Mouse (Mus musculus) forebrain, postnatal 0 days (tissue): ENCODE data around the gene 1700018B08Rik. TPM values are rescaled to one million over a fixed set of nuclear protein-coding genes. Genes with fewer than 3 reads are reported as not detected.

Source experiments
- ATAC-seq: fragments of 200-750 bp; cut with Nextera tagmentation; 2 replicates; pipeline ENCODE4 v1.8.0; 2017; ENCODE audit warnings: mild to moderate bottlenecking, moderate library complexity
- DNase-seq: peaks from one replicate; pipeline ENCODE4 v3.0.0-alpha.2; 2015
- H3K27ac ChIP-seq: fragments of 300-500 bp; sonication (generic); 2 replicates; pipeline ENCODE4 v1.5.1; 2014; ENCODE audit warnings: low read depth, mild to moderate bottlenecking, antibody characterized with exemption, low read length, moderate library complexity, mixed read lengths
- H3K27me3 ChIP-seq: fragments of 300-500 bp; sonication (generic); 2 replicates; pipeline ENCODE4 v1.6.1; 2014; ENCODE audit warnings: mild to moderate bottlenecking, low read length, mixed read lengths; ENCODE audit not compliant: insufficient read depth
- H3K36me3 ChIP-seq: fragments of 300-500 bp; sonication (generic); 2 replicates; pipeline ENCODE4 v1.6.1; 2014; ENCODE audit warnings: mild to moderate bottlenecking, moderate library complexity; ENCODE audit not compliant: insufficient read depth
- H3K4me1 ChIP-seq: fragments of 300-500 bp; sonication (generic); 2 replicates; pipeline ENCODE4 v1.6.1; 2014; ENCODE audit warnings: antibody characterized with exemption; ENCODE audit not compliant: insufficient read depth
- H3K4me2 ChIP-seq: fragments of 300-500 bp; sonication (generic); 2 replicates; pipeline ENCODE4 v1.6.1; 2014; ENCODE audit warnings: low read depth, mild to moderate bottlenecking, moderate library complexity
- H3K4me3 ChIP-seq: fragments of 300-500 bp; sonication (generic); 2 replicates; pipeline ENCODE4 v1.5.1; 2014; ENCODE audit warnings: low read depth, low read length, mixed read lengths
- H3K9ac ChIP-seq: fragments of 300-500 bp; sonication (generic); 2 replicates; pipeline ENCODE4 v1.6.1; 2014; ENCODE audit warnings: mild to moderate bottlenecking
- H3K9me3 ChIP-seq: fragments of 300-500 bp; sonication (generic); 2 replicates; pipeline ENCODE4 v1.6.1; 2016; ENCODE audit warnings: low read length
- CTCF ChIP-seq: sonication (generic); IDR thresholded peaks from 2 replicates; pipeline ENCODE4 v1.5.1; 2016; ENCODE audit warnings: antibody characterized with exemption, control low read depth, low read depth
- WGBS: fragments of 180-500 bp; shearing (Covaris S2); extraction: QIAGEN DNeasy Blood & Tissue Kit; methylation state at CpG from one replicate; pipeline ENCODE4 v1.1.7; 2014; 5-methylcytosine and 5-hydroxymethylcytosine counted together
- polyA plus RNA-seq: library from polyadenylated mRNA; unstranded; fragments of >200 nt; fragmentation: Nextera tagmentation; extraction: Ambion mirVana; gene quantifications from 2 replicates; pipeline ENCODE4 v1.2.1, GENCODE M21; 2015
- total RNA-seq: library from RNA; depleted of rRNA; stranded (reverse); fragments of >200 nt; gene quantifications from 2 replicates; pipeline ENCODE4 v1.2.3, GENCODE M21; 2014

Gene 1700018B08Rik
- total and polyA plus RNA-seq, 2 experiments from 2014 or later: not detected

DNA sequence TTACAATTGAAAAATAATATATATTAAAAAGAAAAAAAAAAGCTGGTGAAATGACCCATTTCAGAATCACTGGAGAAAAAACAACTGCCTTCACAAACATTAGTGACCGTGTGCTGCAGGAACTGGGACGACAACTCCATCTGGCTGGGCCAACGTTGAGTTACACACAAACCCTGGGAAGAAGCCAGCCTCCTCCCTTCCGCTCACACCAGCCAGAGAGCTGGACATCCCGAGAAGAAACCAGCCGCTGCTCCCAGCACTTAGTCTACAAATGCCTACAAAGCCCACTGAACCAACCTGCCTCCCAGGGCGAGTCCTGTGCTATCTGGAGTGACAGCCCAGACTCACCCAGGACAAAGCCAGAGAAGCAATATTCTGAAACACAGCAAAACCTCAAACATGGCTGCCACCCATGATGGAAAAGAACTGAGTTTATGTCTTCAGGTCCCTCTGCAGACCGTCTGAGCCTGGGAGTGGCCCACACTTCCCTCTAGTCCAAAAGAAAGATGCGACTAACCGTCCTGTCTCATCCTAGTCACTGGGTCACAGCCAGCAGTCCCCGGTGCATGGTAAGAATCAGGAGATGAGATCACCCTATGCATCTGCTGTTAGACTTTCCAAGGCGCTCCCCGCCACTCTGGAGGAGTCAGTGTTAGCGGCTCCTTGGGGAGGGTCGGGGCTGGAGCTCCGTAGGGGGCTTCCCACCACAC lies 17.7 kb upstream of the 1700018B08Rik start:
- ATAC-seq: no peak
- Histone ChIP-seq H3K4me2 (no peak overlapping the region), H3K27ac (no peak overlapping the region), H3K9ac (no peak overlapping the region), H3K36me3 (peaks cover 32% of the 10 kb centered on the region), H3K4me1 (no peaks in the 10 kb centered on the region), H3K4me3 (no peak overlapping the region), H3K9me3 (no peaks in the 10 kb centered on the region), H3K27me3 (no peaks in the 10 kb centered on the region)
- TF ChIP-seq CTCF: no peak
- WGBS: 84% methylated on average over 16 of the region's 16 CpGs
- no peak for DNase-seq

DNA sequence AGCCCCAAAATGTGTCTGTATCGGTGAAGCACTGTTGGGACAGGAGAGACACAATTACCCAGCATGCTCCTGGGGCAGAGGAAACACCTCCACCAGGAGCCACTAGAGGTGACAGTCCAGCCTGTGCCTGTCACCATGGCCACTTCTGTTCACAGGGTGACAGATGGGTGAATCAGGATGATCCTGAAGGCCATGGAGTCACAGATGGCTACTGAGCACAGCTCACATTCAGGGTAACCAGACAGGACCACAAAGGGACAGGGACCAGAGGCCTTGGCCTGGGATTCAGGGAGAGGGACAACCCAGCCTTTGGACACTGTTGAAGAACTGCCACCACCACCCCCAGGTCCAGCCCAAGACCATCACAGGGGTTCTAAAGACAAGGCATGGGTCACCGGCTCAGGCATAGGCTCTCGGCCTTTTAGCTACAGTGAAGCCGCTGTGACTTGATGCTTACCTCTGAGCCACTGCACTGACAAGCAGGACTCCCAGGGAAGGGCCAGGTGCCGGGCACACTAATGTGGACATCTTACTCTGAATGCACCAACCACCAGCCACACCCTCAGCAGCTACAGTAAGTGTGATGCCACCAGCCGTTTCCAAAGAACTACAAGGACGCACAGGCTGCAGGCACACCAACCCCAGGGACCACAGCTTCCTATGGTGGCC lies 16.4 kb upstream of the 1700018B08Rik start:
- peaks cover 32% of the 10 kb centered on the region for H3K36me3 ChIP-seq
- no peaks in the 10 kb centered on the region for H3K9me3 ChIP-seq
- no peak overlapping the region for H3K27ac ChIP-seq
- no peaks in the 10 kb centered on the region for H3K4me1 ChIP-seq
- 92% methylated on average over 7 of the region's 7 CpGs for WGBS
- no peak for DNase-seq
- no peaks in the 10 kb centered on the region for H3K27me3 ChIP-seq
- no peak overlapping the region for H3K4me2 ChIP-seq
- no peak for TF ChIP-seq CTCF
- ATAC-seq: no peak
- H3K4me3 ChIP-seq: no peak overlapping the region
- H3K9ac ChIP-seq: no peak overlapping the region

DNA sequence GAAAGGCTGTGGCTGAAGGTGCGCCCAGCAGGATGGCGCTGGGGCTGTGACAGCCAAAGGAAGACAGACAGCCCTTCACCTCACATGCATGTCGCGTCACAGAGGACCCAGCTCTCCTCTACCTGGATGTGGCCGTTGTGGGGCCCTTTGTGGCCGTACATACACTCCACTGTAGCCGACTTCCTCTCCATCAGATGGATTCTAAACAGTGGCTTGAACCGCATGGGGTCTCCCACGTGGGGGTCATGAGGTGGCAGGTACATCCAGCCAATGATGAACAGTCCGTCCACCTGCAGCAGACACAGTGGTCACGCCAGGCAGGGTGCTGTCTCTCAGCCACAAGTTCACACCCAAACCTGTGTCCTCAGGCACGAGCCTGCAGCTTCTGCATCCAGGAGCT lies 15.7 kb upstream of the 1700018B08Rik start:
- Histone ChIP-seq H3K9ac (no peak overlapping the region), H3K27me3 (no peaks in the 10 kb centered on the region), H3K36me3 (peaks cover 31% of the 10 kb centered on the region), H3K4me3 (no peak overlapping the region), H3K27ac (no peak overlapping the region), H3K9me3 (no peaks in the 10 kb centered on the region), H3K4me1 (no peaks in the 10 kb centered on the region), H3K4me2 (no peak overlapping the region)
- ATAC-seq (no peak), DNase-seq (no peak)
- no peak for TF ChIP-seq CTCF
- 95% methylated on average over 12 of the region's 12 CpGs for WGBS

DNA sequence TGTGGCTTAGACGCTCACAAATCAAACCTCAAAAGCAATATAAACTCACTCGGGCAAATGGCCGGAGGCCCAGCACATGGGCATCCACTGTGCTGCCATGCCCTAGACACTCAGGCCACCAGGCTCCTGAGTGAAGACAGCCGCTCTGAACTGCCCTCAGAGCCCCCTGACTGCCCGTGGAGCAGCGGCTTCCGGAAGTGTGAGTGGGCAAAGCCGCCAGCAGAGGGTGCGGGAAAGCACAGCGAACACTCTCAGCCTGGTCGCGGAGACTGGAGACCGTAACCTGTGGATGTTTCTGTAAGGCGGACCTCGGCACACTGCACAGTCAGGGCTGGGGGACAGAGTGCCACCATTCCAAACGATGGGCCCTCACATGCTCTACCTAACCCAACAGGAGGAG lies 14.4 kb upstream of the 1700018B08Rik start:
- WGBS: 91% methylated on average over 16 of the region's 16 CpGs
- TF ChIP-seq CTCF: no peak
- DNase-seq (no peak), ATAC-seq (no peak)
- Histone ChIP-seq H3K4me1 (no peaks in the 10 kb centered on the region), H3K4me3 (no peak overlapping the region), H3K9ac (no peak overlapping the region), H3K27ac (no peak overlapping the region), H3K9me3 (no peaks in the 10 kb centered on the region), H3K36me3 (peaks cover 42% of the 10 kb centered on the region), H3K27me3 (no peaks in the 10 kb centered on the region), H3K4me2 (no peak overlapping the region)

DNA sequence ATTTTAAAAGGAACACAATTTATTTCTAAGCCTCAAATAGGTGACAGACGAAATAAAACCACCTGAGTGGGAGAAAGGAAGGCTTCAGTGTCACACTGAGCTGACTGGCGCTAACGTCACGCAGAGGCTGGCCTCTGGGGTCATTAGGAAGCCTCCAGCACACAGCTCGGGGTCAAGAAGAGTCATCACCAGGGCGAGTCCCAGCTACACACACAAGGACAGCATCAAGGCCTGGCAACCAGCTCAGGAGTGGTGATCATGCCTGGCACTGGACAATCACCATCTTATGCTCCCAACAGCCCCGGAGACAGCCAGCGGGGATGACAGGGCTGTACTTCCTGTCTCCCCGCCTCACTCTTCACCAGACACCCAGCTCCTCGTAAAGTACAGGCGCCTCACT lies 13.6 kb upstream of the 1700018B08Rik start:
- TF ChIP-seq CTCF: no peak
- ATAC-seq: no peak
- Histone ChIP-seq H3K4me2 (no peak overlapping the region), H3K27me3 (no peaks in the 10 kb centered on the region), H3K27ac (no peak overlapping the region), H3K4me1 (no peaks in the 10 kb centered on the region), H3K4me3 (no peak overlapping the region), H3K9me3 (no peaks in the 10 kb centered on the region), H3K36me3 (peaks cover 49% of the 10 kb centered on the region), H3K9ac (no peak overlapping the region)
- 94% methylated on average over 11 of the region's 11 CpGs for WGBS
- DNase-seq: no peak

DNA sequence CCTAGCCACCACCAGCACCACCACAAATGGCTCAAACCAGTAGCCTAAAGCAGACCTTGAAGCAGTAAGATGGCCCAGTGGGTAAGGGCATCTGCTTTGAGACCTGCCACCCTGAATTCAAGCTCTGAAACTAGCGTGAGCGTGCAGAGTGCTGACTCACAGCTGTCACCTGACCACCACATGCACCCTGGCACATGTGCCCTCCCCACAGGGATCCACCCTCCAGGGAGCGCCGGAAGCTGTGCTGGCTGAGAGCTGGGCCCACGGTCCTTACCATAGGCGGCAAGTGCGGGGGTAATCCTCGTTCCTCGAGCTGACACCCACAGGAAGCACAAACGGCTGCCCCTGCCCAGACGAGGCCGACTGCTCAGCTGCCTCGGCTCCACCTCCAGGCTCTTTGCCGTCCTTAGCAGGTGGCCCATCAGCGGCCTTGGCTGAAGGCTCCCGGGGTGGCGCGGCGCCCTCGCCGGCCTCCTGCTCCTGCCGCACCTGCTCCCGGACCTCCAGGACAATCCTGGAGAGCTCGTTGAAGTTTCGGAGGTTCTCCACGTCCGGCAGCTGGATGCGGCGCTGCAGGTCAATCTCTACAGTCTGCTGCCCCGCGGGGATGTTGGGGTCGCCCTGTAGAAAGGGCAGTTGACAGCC lies 9.8 kb upstream of the 1700018B08Rik start:
- Histone ChIP-seq H3K9me3 (no peaks in the 10 kb centered on the region), H3K4me3 (no peak overlapping the region), H3K27ac (no peak overlapping the region), H3K27me3 (no peaks in the 10 kb centered on the region), H3K36me3 (peaks cover 70% of the 10 kb centered on the region), H3K4me1 (no peaks in the 10 kb centered on the region), H3K4me2 (no peak overlapping the region), H3K9ac (no peak overlapping the region)
- DNase-seq: no peak
- ATAC-seq: no peak
- TF ChIP-seq CTCF: no peak
- 93% methylated on average over 32 of the region's 32 CpGs for WGBS

DNA sequence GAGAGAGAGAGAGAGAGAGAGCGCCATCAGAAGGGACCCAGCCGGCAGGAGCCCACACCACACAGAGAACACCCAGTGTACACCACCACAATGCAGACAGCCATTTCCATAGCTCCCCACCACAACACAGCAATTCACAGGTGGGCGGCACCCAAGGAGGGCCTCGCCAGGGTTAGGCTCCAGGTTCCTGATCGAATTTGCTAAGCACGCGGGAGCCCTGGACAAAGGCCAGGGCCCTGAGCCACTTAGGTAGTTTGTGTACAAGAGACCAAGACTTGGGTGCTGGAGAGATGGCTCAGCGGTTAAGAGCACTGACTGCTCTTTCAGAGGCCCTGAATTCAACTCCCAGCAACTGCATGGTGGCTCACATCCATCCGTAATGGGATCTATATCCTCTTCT lies 8.4 kb upstream of the 1700018B08Rik start:
- WGBS: 86% methylated on average over 9 of the region's 9 CpGs
- Histone ChIP-seq H3K4me2 (no peak overlapping the region), H3K27ac (no peak overlapping the region), H3K27me3 (no peaks in the 10 kb centered on the region), H3K4me3 (no peak overlapping the region), H3K36me3 (peaks cover 58% of the 10 kb centered on the region), H3K9ac (no peak overlapping the region), H3K4me1 (no peaks in the 10 kb centered on the region), H3K9me3 (no peaks in the 10 kb centered on the region)
- DNase-seq (no peak), ATAC-seq (no peak)
- TF ChIP-seq CTCF: no peak
